In genomic region chr2:181213021-181213445, GRCm38 (mm10) we compare ENCODE assay signal across 9 mouse cellular contexts. TPM values are rescaled to one million over a fixed set of nuclear protein-coding genes. Genes with fewer than 3 reads are reported as not detected.
DNase-seq lines count a peak whose midpoint lies in the region; ATAC-seq and TF ChIP-seq lines count a peak whose summit lies in the region.
"Had no signal": no experiment of that assay in that cellular context is flagged by ENCODE, and none has a peak within 500 bp of the region (broad histone marks: within the 10 kb centered on the region; RNA-seq: fewer than 3 reads in every experiment).

Gene Srms, minus strand, starts transcription at chr2:181213185.

- no peak for DNase-seq in left cerebral cortex, adult 2 months (ENCODE audit: extremely low spot score in 1 of 2, low spot score in 2 of 2)
- no peak for DNase-seq in left cerebral cortex, adult 9 months (ENCODE audit: low spot score in 2 of 2)
- peak; percentile 64 for DNase-seq in intestine, embryonic 14.5 days (ENCODE audit: low spot score)
- no peak for DNase-seq in liver, embryonic 14.5 days (ENCODE audit: low read depth in 3 of 3, low spot score in 3 of 3)
- peak; percentile 63 for DNase-seq in naive thymus-derived CD4-positive, alpha-beta T cell, adult 2 months (ENCODE audit: low read depth)
- DNase-seq in frontal cortex, postnatal 10 days (ENCODE audit: low spot score in 2 of 2), result no peak
- no peak for DNase-seq in left cerebral cortex, adult 8-10 months (ENCODE audit: low spot score in 2 of 2)

- 2% methylated on average over 17 of the region's 17 CpGs for WGBS in forebrain, embryonic 15.5 days
- 0% methylated on average over 17 of the region's 17 CpGs for WGBS in intestine, embryonic 14.5 days
- 1% methylated on average over 17 of the region's 17 CpGs for WGBS in liver, embryonic 14.5 days (ENCODE audit: insufficient replicate concordance)

- no peaks in the 10 kb centered on the region for H3K36me3 ChIP-seq in forebrain, embryonic 15.5 days
- no peaks in the 10 kb centered on the region for H3K36me3 ChIP-seq in intestine, embryonic 14.5 days (ENCODE audit: control insufficient read depth, insufficient read depth, low read length)
- H3K36me3 ChIP-seq in liver, embryonic 14.5 days (replicated peaks; ENCODE audit: control insufficient read depth, insufficient read depth, low read depth), result no peaks in the 10 kb centered on the region
- H3K36me3 ChIP-seq: G1E had no signal

- no peak for TF ChIP-seq EP300 in liver, embryonic 14.5 days (IDR thresholded peaks at IDR 0.05; ENCODE audit: low read depth)

- no peak for ATAC-seq in forebrain, embryonic 15.5 days (replicated peaks)
- peak; percentile 50; the same call in 1 of the 2 replicates for ATAC-seq in intestine, embryonic 14.5 days (replicated peaks; ENCODE audit: low FRiP score, low TSS enrichment, low read depth)
- ATAC-seq in liver, embryonic 14.5 days (ENCODE audit: insufficient read depth), result peak; percentile 57

- H3K9me3 ChIP-seq in forebrain, embryonic 15.5 days, result no peaks in the 10 kb centered on the region
- no peaks in the 10 kb centered on the region for H3K9me3 ChIP-seq in intestine, embryonic 14.5 days (ENCODE audit: control insufficient read depth, low read length)
- H3K9me3 ChIP-seq in liver, embryonic 14.5 days (ENCODE audit: control insufficient read depth, low read length), result no peaks in the 10 kb centered on the region
- H3K9me3 ChIP-seq: G1E had no signal

- peaks cover 11% of the 10 kb centered on the region for H3K4me1 ChIP-seq in forebrain, embryonic 15.5 days
- H3K4me1 ChIP-seq in intestine, embryonic 14.5 days (replicated peaks; ENCODE audit: control insufficient read depth, insufficient read depth, low read length), result no peaks in the 10 kb centered on the region
- H3K4me1 ChIP-seq in liver, embryonic 14.5 days (replicated peaks; ENCODE audit: control insufficient read depth in 2 of 2, insufficient read depth in 2 of 2, low read length in 1 of 2), result peaks cover 4 to 9% of the 10 kb centered on the region in 2 experiments

- H3K27ac ChIP-seq in left cerebral cortex, adult 2 months, result no peak within 1 kb of the TSS
- H3K27ac ChIP-seq in forebrain, embryonic 15.5 days (replicated peaks), result no peak within 1 kb of the TSS
- no peak within 1 kb of the TSS for H3K27ac ChIP-seq in intestine, embryonic 14.5 days (ENCODE audit: low read depth)
- H3K27ac ChIP-seq in liver, embryonic 14.5 days, result no peak within 1 kb of the TSS

- intact Hi-C loops in left cerebral cortex, adult 2 months (cut with DNase I), result no loop called here

- TF ChIP-seq CTCF in left cerebral cortex, adult 2 months (IDR thresholded peaks at IDR 0.05), result no peak
- no peak for TF ChIP-seq CTCF in liver, embryonic 14.5 days (IDR thresholded peaks at IDR 0.05; ENCODE audit: low read depth)

- H3K4me2 ChIP-seq in forebrain, embryonic 15.5 days (replicated peaks), result peak within 1 kb of the TSS; percentile 39
- peak within 1 kb of the TSS; percentile 61 for H3K4me2 ChIP-seq in intestine, embryonic 14.5 days (ENCODE audit: low read length)
- H3K4me2 ChIP-seq in liver, embryonic 14.5 days (ENCODE audit: low read depth), result peak within 1 kb of the TSS; percentile 65

- H3K9ac ChIP-seq in forebrain, embryonic 15.5 days (replicated peaks), result no peak within 1 kb of the TSS
- H3K9ac ChIP-seq in intestine, embryonic 14.5 days (ENCODE audit: low read length), result no peak within 1 kb of the TSS
- H3K9ac ChIP-seq in liver, embryonic 14.5 days (replicated peaks), result peak within 1 kb of the TSS; percentile 16

- H3K4me3 ChIP-seq in left cerebral cortex, adult 2 months, result peak within 1 kb of the TSS; percentile 37
- H3K4me3 ChIP-seq in forebrain, embryonic 15.5 days, result peak within 1 kb of the TSS; percentile 21
- peak within 1 kb of the TSS; percentile 28 for H3K4me3 ChIP-seq in intestine, embryonic 14.5 days (ENCODE audit: low read depth, low read length)
- H3K4me3 ChIP-seq in liver, embryonic 14.5 days (ENCODE audit: insufficient read depth in 1 of 2, low read depth in 2 of 2, low read length in 2 of 2), result peak within 1 kb of the TSS; percentile 17 to 43

- peaks cover 36% of the 10 kb centered on the region for H3K27me3 ChIP-seq in forebrain, embryonic 15.5 days
- H3K27me3 ChIP-seq in intestine, embryonic 14.5 days (replicated peaks; ENCODE audit: control insufficient read depth, insufficient read depth, low read length), result peaks cover 36% of the 10 kb centered on the region
- peaks cover 42% of the 10 kb centered on the region for H3K27me3 ChIP-seq in liver, embryonic 14.5 days (ENCODE audit: control insufficient read depth, insufficient read depth, low read length)

RNA-seq across cellular contexts. Expression of gene Srms, which starts in this region (rescaled TPM):
- total RNA-seq in left cerebral cortex, adult 2 months (2021), result under 1 TPM; 0.25 to 0.26 TPM
- 0.06 TPM in 1 of 2 replicates, not detected in the other for polyA plus RNA-seq in forebrain, embryonic 15.5 days (2015; fragmentation: Nextera tagmentation; extraction: Ambion mirVana)
- polyA plus RNA-seq in intestine, embryonic 14.5 days (2014; fragmentation: Nextera tagmentation; extraction: Ambion mirVana), result 0.09 TPM in 1 of 2 replicates, not detected in the other
- 0.15 and 0.19 TPM in 2 replicates for polyA plus RNA-seq in liver, embryonic 14.5 days (2012; rRNA removed)
- polyA plus RNA-seq in liver, embryonic 14.5 days (2014; fragmentation: Nextera tagmentation; extraction: Ambion mirVana), result 0.22 and 0.39 TPM in 2 replicates
- under 1 TPM in 3 of 4 experiments, not detected in 1; 0.16 to 0.40 (median 0.33) TPM for total RNA-seq in left cerebral cortex, adult 8-10 months (2022)
- polyA plus RNA-seq: G1E had no signal

Comparison
In these comparisons a context has a peak if more than half of its experiments do, and no peak if none do; other contexts are left out.
1. Peak in DNase-seq, ATAC-seq, H3K4me3 ChIP-seq and H3K4me2 ChIP-seq in intestine, embryonic 14.5 days; RNA of the gene not detected or under 1 TPM.
2. Peak in ATAC-seq, H3K4me3 ChIP-seq, H3K9ac ChIP-seq and H3K4me2 ChIP-seq in liver, embryonic 14.5 days; RNA of the gene not detected or under 1 TPM.